Mouse (Mus musculus) neural tube, embryonic 10.5 days (tissue): Measurements from ENCODE around the gene Akap6.

Experiments
- DNase-seq: peaks from one replicate; pipeline ENCODE4 v3.0.0-alpha.2; 2017; ENCODE audit warnings: low spot score; ENCODE audit errors: extremely low spot score

Akap6 gene

GRCm38 (mm10) chr12:52699146-52699545 lies at the start of gene Akap6:
Akap6 (plus strand) TSS chr12:52699383.
- peak; percentile 59 for DNase-seq

- no peak for DNase-seq
Measured at GRCm38 (mm10) chr12:52662907-52663790, 36.0 kb upstream of the Akap6 start.

- no peak for DNase-seq
Measured at GRCm38 (mm10) chr12:52664944-52665343, 34.2 kb upstream of the Akap6 start.

GRCm38 (mm10) chr12:52671436-52671835 lies 27.7 kb upstream of the Akap6 start:
- peak; percentile 58 for DNase-seq

GRCm38 (mm10) chr12:52671943-52672342 lies 27.2 kb upstream of the Akap6 start:
- peak; percentile 24 for DNase-seq

GRCm38 (mm10) chr12:52673361-52673960 lies 25.7 kb upstream of the Akap6 start:
- DNase-seq, result no peak

- no peak for DNase-seq
Measured at GRCm38 (mm10) chr12:52675010-52675409, 24.2 kb upstream of the Akap6 start.

GRCm38 (mm10) chr12:52687355-52687754 lies 11.8 kb upstream of the Akap6 start:
- DNase-seq, result no peak

- no peak for DNase-seq
Measured at GRCm38 (mm10) chr12:52688712-52689111, 10.5 kb upstream of the Akap6 start.

GRCm38 (mm10) chr12:52691552-52691951 lies 7.6 kb upstream of the Akap6 start:
- DNase-seq, result no peak

GRCm38 (mm10) chr12:52692290-52692974 lies 6.8 kb upstream of the Akap6 start:
- no peak for DNase-seq

GRCm38 (mm10) chr12:52697407-52698109 lies 1.6 kb upstream of the Akap6 start:
- no peak for DNase-seq

GRCm38 (mm10) chr12:52698276-52698930 lies 780 bp upstream of the Akap6 start:
- DNase-seq, result no peak

GRCm38 (mm10) chr12:52699961-52700696 lies 946 bp downstream of the Akap6 start:
- DNase-seq, result no peak

GRCm38 (mm10) chr12:52700697-52701191 lies 1.6 kb downstream of the Akap6 start:
- peak; percentile 44 for DNase-seq

- DNase-seq, result peak; percentile 39
Measured at GRCm38 (mm10) chr12:52701201-52701641, 2.0 kb downstream of the Akap6 start.

GRCm38 (mm10) chr12:52702368-52702967 lies 3.3 kb downstream of the Akap6 start:
- no peak for DNase-seq

- DNase-seq, result no peak
Measured at GRCm38 (mm10) chr12:52704081-52704480, 4.9 kb downstream of the Akap6 start.

GRCm38 (mm10) chr12:52704810-52705209 lies 5.6 kb downstream of the Akap6 start:
- DNase-seq, result no peak

GRCm38 (mm10) chr12:52711382-52711781 lies 12.2 kb downstream of the Akap6 start:
- no peak for DNase-seq
